Mouse (Mus musculus) layer of hippocampus, adult 8-10 months (tissue): ENCODE data around the gene Hoxd3. TPM values are rescaled to one million over a fixed set of nuclear protein-coding genes. Genes with fewer than 3 reads are reported as not detected.

Source experiments
- DNase-seq, 2 experiments: peaks; one replicate each; pipeline ENCODE4 v3.0.0; 2022; ENCODE audit warnings: low spot score in 2 of 2
- total RNA-seq, 4 experiments: library from RNA; stranded (reverse); gene quantifications; 2 replicates each; pipeline ENCODE4 v1.2.4; 2022

Gene Hoxd3
- total RNA-seq, 4 experiments from 2014 or later: not detected

- DNase-seq: no peak
Observed at GRCm38 (mm10) chr2:74740311-74741091, 28.8 kb downstream of the Hoxd3 start.

DNA sequence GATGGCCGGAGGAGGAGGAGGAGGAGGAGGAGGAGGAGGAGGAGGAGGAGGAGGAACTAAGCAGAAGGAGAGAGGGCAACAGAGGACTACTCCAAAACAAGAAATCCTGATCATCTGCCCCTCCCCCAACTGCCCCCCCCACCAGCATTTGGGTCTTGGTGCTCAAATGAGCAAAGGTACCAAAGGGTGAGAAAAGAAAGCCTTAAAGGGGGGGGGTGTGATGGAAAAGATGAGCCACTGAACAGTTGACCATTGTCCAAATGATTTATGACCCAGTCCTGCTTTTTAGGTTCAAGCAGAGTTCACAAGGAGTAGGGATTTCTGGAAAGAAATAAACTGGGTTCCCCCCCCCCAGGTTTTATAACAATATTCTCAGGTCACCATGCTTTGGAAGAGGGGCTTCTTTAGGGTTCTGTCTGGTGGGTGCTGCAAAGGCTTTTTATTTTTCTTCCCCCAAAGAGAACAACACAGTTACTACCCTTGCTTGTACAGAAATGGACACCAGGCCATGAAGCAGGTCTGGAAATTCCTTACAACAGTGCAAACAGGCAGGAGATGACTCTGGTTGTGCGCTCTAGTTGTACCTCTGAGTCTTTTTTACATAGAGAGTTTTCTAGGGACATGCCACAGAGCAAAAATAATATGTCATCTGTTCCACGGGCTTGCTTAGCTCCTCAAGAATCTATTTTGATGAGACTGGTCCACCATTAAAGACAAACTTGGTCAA is 29.7 kb downstream of the Hoxd3 start:
- no peak for DNase-seq

DNA sequence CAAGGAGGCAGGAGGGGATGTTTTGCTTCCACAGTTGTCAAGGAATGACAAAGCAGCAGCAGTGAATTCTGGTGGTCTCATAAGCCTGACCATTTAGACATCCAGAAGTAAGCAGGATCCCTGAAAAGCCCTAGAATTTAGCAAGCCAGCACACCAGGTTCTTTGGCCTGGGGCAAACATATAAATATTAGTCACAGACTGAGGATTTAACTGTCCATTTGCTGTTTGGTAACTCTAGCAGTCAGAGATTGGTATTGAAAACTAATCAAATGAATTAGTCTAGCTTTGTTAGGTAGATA is 30.2 kb downstream of the Hoxd3 start:
- no peak for DNase-seq

GRCm38 (mm10) chr2:74745540-74746297 is 34.0 kb downstream of the Hoxd3 start:
- DNase-seq: no peak

DNA sequence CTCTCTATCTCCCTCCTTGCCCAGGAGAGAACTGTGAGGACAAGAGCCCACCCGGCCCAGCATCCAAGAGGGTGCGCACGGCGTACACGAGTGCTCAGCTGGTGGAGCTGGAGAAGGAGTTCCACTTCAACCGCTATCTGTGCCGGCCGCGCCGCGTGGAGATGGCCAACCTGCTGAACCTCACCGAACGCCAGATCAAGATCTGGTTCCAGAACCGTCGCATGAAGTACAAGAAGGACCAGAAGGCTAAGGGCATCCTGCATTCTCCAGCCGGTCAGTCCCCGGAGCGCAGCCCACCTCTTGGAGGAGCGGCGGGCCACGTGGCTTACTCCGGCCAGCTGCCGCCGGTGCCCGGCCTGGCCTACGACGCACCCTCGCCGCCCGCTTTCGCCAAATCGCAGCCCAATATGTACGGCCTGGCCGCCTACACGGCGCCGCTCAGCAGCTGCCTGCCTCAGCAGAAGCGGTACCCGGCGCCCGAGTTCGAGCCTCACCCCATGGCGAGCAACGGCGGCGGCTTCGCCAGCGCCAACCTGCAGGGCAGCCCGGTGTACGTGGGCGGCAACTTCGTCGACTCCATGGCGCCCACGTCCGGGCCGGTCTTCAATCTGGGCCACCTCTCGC is 34.7 kb downstream of the Hoxd3 start:
- DNase-seq: no peak

DNA sequence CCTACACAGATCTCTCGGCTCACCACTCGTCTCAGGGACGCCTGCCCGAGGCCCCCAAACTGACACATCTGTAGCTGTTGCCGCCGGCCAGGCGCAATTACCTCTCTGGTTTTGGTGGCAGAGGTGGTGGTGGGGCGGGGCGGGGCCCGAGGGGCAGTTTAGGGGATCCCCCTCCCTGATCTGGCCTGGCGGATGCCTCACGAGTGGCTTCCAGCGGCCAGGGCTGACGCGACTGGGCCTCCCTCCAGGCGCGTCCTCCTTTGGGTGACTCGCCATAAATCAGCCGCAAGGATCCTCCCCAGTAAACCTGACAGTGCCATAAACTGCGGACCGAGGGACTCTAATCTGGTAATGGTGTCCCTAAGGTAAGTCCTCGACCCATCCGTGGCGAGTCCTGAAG is 35.3 kb downstream of the Hoxd3 start:
- DNase-seq: no peak

GRCm38 (mm10) chr2:74747661-74748141 is 36.0 kb downstream of the Hoxd3 start:
- no peak for DNase-seq

DNA sequence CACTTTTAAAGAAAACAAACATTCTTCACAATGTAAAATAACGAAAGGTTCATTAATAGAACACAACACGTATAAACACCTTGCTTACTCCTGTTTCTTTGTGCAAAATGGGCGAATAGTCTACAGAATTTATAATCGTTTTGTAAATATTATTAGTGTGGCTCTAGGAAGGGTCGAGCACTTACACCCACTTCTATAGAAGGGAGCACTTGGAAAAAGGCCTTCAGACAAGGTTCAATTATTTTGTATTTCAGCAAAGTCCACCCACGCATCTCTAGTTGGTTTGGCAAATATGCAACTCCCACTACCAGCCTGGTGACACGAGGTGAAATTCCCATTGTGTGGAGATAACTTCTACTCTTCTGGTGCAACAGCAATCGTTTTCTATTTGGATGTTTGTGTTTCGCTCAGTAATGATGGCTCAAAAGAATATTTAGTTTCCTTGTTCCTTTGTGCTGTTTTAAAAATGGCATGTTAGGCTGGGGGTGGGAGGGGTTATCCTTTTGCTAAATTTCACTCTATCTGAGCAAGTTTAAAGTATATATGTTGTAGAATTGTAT is 36.8 kb downstream of the Hoxd3 start:
- no peak for DNase-seq

- no peak for DNase-seq
Observed at GRCm38 (mm10) chr2:74749337-74750121, 37.8 kb downstream of the Hoxd3 start.

DNA sequence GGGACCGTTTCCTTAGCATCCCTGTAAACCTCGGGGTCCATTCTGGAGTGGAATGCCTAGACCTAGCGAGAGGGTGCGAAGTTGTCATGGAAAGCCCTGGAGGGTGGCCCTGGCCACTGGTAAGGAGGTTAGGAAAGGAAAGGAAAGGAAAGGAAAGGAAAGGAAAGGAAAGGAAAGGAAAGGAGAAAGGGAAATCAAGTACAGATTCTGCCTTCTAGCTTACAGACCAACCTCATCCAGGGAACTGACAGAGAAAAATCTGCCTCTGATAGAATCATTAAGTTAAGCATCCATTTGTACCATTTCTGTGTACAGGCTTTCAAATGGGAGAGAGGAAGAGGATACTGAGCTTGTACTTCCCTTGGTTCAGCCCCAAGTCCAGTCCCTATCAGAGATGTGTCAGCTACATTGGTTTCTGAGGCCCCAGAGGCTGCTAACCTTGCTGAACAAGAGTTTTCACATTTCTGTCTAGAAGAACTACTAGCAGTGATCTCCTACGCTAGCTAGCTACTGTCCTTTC is 39.1 kb downstream of the Hoxd3 start:
- no peak for DNase-seq

- no peak for DNase-seq
Observed at GRCm38 (mm10) chr2:74751861-74752260, 40.1 kb downstream of the Hoxd3 start.

- DNase-seq: no peak
Observed at GRCm38 (mm10) chr2:74752431-74753174, 40.9 kb downstream of the Hoxd3 start.

- DNase-seq: no peak
Observed at GRCm38 (mm10) chr2:74753175-74753523, 41.4 kb downstream of the Hoxd3 start.

- no peak for DNase-seq
Observed at GRCm38 (mm10) chr2:74753711-74754110, 42.0 kb downstream of the Hoxd3 start.

GRCm38 (mm10) chr2:74760146-74760545 is 48.4 kb downstream of the Hoxd3 start:
- DNase-seq: no peak

GRCm38 (mm10) chr2:74761941-74762340 is 50.2 kb downstream of the Hoxd3 start:
- no peak for DNase-seq

- no peak for DNase-seq
Observed at GRCm38 (mm10) chr2:74762522-74763244, 51.0 kb downstream of the Hoxd3 start, which contains the start of gene Hoxd1. Gene Hoxd1, plus strand, starts transcription at chr2:74762980.

DNA sequence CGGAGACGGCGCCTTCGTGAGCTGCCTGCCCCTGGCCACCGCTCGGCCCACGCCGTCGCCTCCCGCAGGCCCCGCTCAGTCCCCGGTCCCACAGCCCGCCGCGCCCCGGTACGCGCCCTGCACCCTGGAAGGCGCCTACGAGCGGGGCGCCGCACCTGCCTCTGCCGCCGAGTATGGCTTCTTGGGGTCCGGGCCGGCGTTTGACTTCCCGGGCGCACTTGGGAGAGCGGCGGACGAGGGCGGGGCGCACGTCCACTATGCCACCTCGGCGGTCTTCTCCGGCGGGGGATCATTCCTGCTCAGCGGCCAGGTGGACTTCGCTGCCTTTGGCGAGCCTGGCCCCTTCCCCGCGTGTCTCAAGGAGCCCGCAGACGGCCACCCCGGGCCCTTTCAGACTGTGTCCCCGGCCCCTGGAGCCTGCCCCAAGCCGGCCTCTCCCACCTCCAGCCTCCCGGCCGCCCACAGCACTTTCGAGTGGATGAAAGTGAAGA is 51.6 kb downstream of the Hoxd3 start:
- no peak for DNase-seq

- DNase-seq: no peak
Observed at GRCm38 (mm10) chr2:74763976-74764375, 52.2 kb downstream of the Hoxd3 start.
